Mouse (Mus musculus) heart, postnatal 36 days (tissue): ENCODE measurements around the gene Zfp442. TPM values are rescaled to one million over a fixed set of nuclear protein-coding genes. Genes with fewer than 3 reads are reported as not detected.
"Not testable (repeated sequence)": the region's sequence is repeated elsewhere in the genome, so short reads cannot be mapped to it uniquely, and the experiment has no call there.

Experiments used
- DNase-seq, 2 experiments: peaks; one replicate each; pipeline ENCODE4 v3.0.0; 2021 to 2022
- intact Hi-C: fragments of 180-260 bp; cut with DNase I; formaldehyde crosslinking; loops from one replicate; pipeline ENCODE4 v1.15.1; 2025
- total RNA-seq, 2 experiments: library from RNA; stranded (reverse); gene quantifications; 2 replicates each; pipeline ENCODE4 v1.2.3; 2021

The Zfp442 gene
- total RNA-seq: 1 to 10 TPM; 5.4 to 6.7 TPM

- intact Hi-C loops: loop anchor here (5.0 kb wide), 1 partner anchor 234 kb away; the partner anchor contains the start of gene Zfp937
- DNase-seq: peak; percentile 69 to 74
Measured at GRCm38 (mm10) chr2:150451180-150451919, at the start of gene Zfp442. Gene Zfp442 (minus strand): TSS chr2:150451486.

GRCm38 (mm10) chr2:150500124-150500973 is 49.1 kb upstream of the Zfp442 start:
- DNase-seq, intact Hi-C loops: not testable (repeated sequence)

GRCm38 (mm10) chr2:150493031-150493430 is 41.7 kb upstream of the Zfp442 start:
- intact Hi-C loops: no loop called here
- no peak for DNase-seq

GRCm38 (mm10) chr2:150484939-150485778 is 33.9 kb upstream of the Zfp442 start, which contains the start of gene Zfp345:
Gene Zfp345 (minus strand): TSS chr2:150485091.
- intact Hi-C loops: not testable (repeated sequence)
- peak in 1 of 2 experiments; percentile 3 for DNase-seq

GRCm38 (mm10) chr2:150439084-150439483 is 12.2 kb downstream of the Zfp442 start:
- intact Hi-C loops, DNase-seq: not testable (repeated sequence)

- DNase-seq, intact Hi-C loops: not testable (repeated sequence)
Measured at GRCm38 (mm10) chr2:150412146-150412545, 39.1 kb downstream of the Zfp442 start.

GRCm38 (mm10) chr2:150390198-150390597 is 61.1 kb downstream of the Zfp442 start:
- DNase-seq: no peak
- intact Hi-C loops: no loop called here

- intact Hi-C loops: not testable (repeated sequence)
- peak in 1 of 2 experiments; percentile 2 for DNase-seq
Measured at GRCm38 (mm10) chr2:150385553-150386106, 65.7 kb downstream of the Zfp442 start.

GRCm38 (mm10) chr2:150362878-150363229 is 88.4 kb downstream of the Zfp442 start:
- intact Hi-C loops: loop anchor here (5.0 kb wide), 1 partner anchor 46 kb away; no protein-coding TSS in a partner anchor
- DNase-seq: no peak

- peak; percentile 87 to 92 for DNase-seq
- intact Hi-C loops: loop anchor here (5.0 kb wide), 1 partner anchor 45 kb away; no protein-coding TSS in a partner anchor
Measured at GRCm38 (mm10) chr2:150362113-150362877, 89.0 kb downstream of the Zfp442 start, which contains the start of gene 3300002I08Rik. Gene 3300002I08Rik (minus strand): TSS chr2:150362765.

Other genes with a start within 250 kb of the Zfp442 start
- gene Zfp937, start 233.4 kb downstream of the Zfp442 start, total RNA-seq: 1 to 10 TPM; 2.2 to 2.4 TPM
- gene Gm21994, start 195.9 kb downstream of the Zfp442 start, total RNA-seq: 1 to 10 TPM; 2.1 to 2.4 TPM
- gene Gm14124, start 194.0 kb downstream of the Zfp442 start, total RNA-seq: not detected
- gene Gm10130, start 127.8 kb downstream of the Zfp442 start, total RNA-seq: 1 to 10 TPM in 1 of 2 experiments, not detected in 1; 2.2 TPM
- gene 3300002I08Rik, start 88.7 kb downstream of the Zfp442 start, total RNA-seq: 1 to 10 TPM; 1.7 to 2.9 TPM
- gene Zfp345, start 33.6 kb upstream of the Zfp442 start, total RNA-seq: under 1 TPM in 1 of 2 experiments, not detected in 1; 0.17 TPM
- not detected for gene Cst7, start 118.9 kb upstream of the Zfp442 start, total RNA-seq
- 10 to 100 TPM; 48.8 to 54.6 TPM for gene Apmap, start 157.1 kb upstream of the Zfp442 start, total RNA-seq
- 100 to 1,000 TPM; 257 to 310 TPM for gene Acss1, start 217.0 kb upstream of the Zfp442 start, total RNA-seq
- not detected for gene Vsx1, start 237.9 kb upstream of the Zfp442 start, total RNA-seq